Mouse (Mus musculus): ENCODE results near the gene Mfsd4b1.

DNA sequence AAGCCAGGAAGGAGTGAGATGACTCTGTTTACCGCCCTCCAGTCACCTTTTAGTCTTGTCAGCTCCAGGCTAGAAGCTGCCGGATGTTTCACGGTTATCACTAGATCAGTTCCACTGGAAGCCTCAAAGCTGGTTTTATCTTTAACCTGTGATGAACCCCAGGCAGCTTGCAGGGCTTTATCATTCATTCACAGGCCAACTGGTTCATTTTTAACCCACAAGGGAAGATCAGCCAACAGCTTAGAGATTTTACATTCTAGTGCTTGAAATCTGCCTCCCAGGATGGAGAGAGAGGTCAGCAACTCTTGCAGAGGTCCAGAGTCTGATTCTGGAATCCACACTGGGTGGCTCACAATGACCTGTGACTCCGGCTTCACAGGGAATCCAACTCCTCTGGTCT lies 33.9 kb downstream of the Mfsd4b1 start:
- TF ChIP-seq CTCF (IDR thresholded peaks at IDR 0.05; ENCODE audit: control insufficient read depth, insufficient read depth, low read length) (no peak), POLR2A (IDR thresholded peaks at IDR 0.05; ENCODE audit: borderline replicate concordance, control insufficient read depth, low read depth, low read length) (no peak)
